Mouse (Mus musculus) ES-E14 (cell line): ENCODE results near the gene Pomt2.

Experiments
- CHD2 ChIP-seq: IDR thresholded peaks from 2 replicates; pipeline ENCODE4 v1.6.1; 2014; ENCODE audit warnings: mild to moderate bottlenecking, low read depth, low read length, inconsistent platforms
- HCFC1 ChIP-seq: IDR thresholded peaks from 2 replicates; pipeline ENCODE4 v1.6.1; 2012; ENCODE audit warnings: low read length, inconsistent platforms, borderline replicate concordance; ENCODE audit not compliant: insufficient read depth
- MAFK ChIP-seq: IDR thresholded peaks from 2 replicates; pipeline ENCODE4 v1.6.1; 2014; ENCODE audit warnings: mild to moderate bottlenecking, low read depth, low read length, inconsistent platforms; ENCODE audit not compliant: insufficient read depth
- ZC3H11A ChIP-seq: IDR thresholded peaks from 2 replicates; pipeline ENCODE4 v1.6.1; 2012; ENCODE audit warnings: low read depth, mild to moderate bottlenecking, inconsistent platforms, low read length, borderline replicate concordance
- ZNF384 ChIP-seq: IDR thresholded peaks from 2 replicates; pipeline ENCODE4 v1.6.1; 2012; ENCODE audit warnings: low read depth, low read length, inconsistent platforms

DNA sequence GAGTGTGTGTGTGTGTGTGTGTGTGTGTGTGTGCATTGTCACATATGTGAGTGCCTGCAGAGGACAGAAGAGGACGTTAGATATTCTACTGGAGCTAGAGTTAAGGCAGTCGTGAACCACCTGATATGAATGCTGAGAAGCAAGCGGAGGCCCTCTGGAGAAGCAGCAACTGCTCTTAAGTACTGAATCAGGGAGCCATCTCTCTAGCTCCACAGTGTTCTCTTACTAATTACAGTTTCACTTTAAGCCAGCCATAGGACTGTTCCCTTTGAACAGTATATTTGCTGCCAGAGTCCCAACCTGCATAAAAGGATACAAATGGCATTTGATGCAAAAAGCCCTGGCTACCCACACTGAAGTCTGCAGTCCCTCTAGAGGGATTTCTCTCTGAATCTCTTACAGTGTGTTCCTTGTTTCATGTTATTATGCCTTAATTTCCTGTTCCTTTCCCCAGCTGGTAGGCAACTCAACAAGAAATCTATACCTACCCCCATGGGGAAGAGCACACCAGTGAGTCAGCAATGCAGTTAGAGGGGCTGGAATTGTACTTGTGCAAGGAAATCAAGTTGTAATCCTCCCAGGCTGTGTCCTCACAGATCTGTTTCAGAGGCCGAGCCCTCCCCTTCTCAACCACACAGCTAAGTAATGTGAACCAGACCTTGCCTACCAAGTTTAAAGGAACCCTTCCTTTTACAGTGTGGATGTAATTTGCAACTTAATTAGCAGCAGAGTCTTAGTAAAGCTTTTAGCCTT, 27.6 kb upstream of the Pomt2 start:
- no peak for TF ChIP-seq ZNF384
- TF ChIP-seq CHD2 = no peak
- no peak for TF ChIP-seq MAFK
- no peak for TF ChIP-seq HCFC1
- no peak for TF ChIP-seq ZC3H11A
